In genomic region chr2:18957459-18957858, GRCm38 (mm10) we compare ENCODE assay signal across 17 mouse cellular contexts. TPM values are rescaled to one million over a fixed set of nuclear protein-coding genes. Genes with fewer than 3 reads are reported as not detected.
A peak's percentile ranks its signal among the peaks of the same experiment; 100 is the strongest.
DNase-seq lines count a peak whose midpoint lies in the region; ATAC-seq and TF ChIP-seq lines count a peak whose summit lies in the region.
"Had no signal": no experiment of that assay in that cellular context is flagged by ENCODE, and none has a peak within 500 bp of the region (broad histone marks: within the 10 kb centered on the region; RNA-seq: fewer than 3 reads in every experiment).

No protein-coding gene starts in this region.

- TF ChIP-seq CTCF in MEL (IDR thresholded peaks at IDR 0.05 in 2 of 3, conservative IDR thresholded peaks at IDR 0.05 in 1 of 3; ENCODE audit: control insufficient read depth in 1 of 3, insufficient read depth in 1 of 3, low read depth in 2 of 3, low read length in 3 of 3, poor library complexity in 1 of 3, severe bottlenecking in 1 of 3): no peak

- no peak for TF ChIP-seq RAD21 in MEL (IDR thresholded peaks at IDR 0.05; ENCODE audit: low read depth, low read length)

- H3K79me2 ChIP-seq in MEL (ENCODE audit: control insufficient read depth, insufficient read depth, low read length, poor library complexity): peaks cover 32% of the 10 kb centered on the region

- peak; percentile 15; the same call in 1 of the 2 replicates for ATAC-seq in liver, embryonic 11.5 days (replicated peaks; ENCODE audit: low FRiP score)
- ATAC-seq in liver, embryonic 16.5 days (ENCODE audit: low read depth): no peak
- ATAC-seq in hindbrain, embryonic 14.5 days (ENCODE audit: low FRiP score): no peak
- ATAC-seq: forebrain, embryonic 15.5 days; hindbrain, postnatal 0 days had no signal

- peak overlapping the region; percentile 30 for H3K4me2 ChIP-seq in liver, embryonic 11.5 days
- H3K4me2 ChIP-seq in liver, embryonic 16.5 days (ENCODE audit: low read depth, low read length): peak overlapping the region; percentile 30; the same call in 1 of the 2 replicates
- no peak overlapping the region for H3K4me2 ChIP-seq in hindbrain, embryonic 14.5 days (replicated peaks)
- H3K4me2 ChIP-seq: forebrain, embryonic 15.5 days; kidney, embryonic 15.5 days had no signal

- 72% methylated on average over 7 of the region's 7 CpGs for WGBS in liver, embryonic 11.5 days
- WGBS in liver, embryonic 16.5 days (ENCODE audit: insufficient replicate concordance): 47% methylated on average over 7 of the region's 7 CpGs
- WGBS in hindbrain, embryonic 14.5 days: 96% methylated on average over 7 of the region's 7 CpGs

- no peak overlapping the region for H3K9ac ChIP-seq in liver, embryonic 11.5 days (ENCODE audit: low read depth, low read length)
- H3K9ac ChIP-seq in MEL (ENCODE audit: control insufficient read depth, low read depth, low read length, poor library complexity, severe bottlenecking): no peak overlapping the region
- peak overlapping the region; percentile 7; the same call in 1 of the 2 replicates for H3K9ac ChIP-seq in liver, embryonic 16.5 days (ENCODE audit: low read depth, low read length)
- H3K9ac ChIP-seq in hindbrain, embryonic 14.5 days: no peak overlapping the region
- H3K9ac ChIP-seq: forebrain, embryonic 15.5 days; kidney, embryonic 15.5 days had no signal

- no peaks in the 10 kb centered on the region for H3K27me3 ChIP-seq in liver, embryonic 11.5 days (replicated peaks; ENCODE audit: control insufficient read depth, insufficient read depth, low read length)
- no peaks in the 10 kb centered on the region for H3K27me3 ChIP-seq in MEL (ENCODE audit: control insufficient read depth in 1 of 2, insufficient read depth in 2 of 2, low read length in 2 of 2)
- no peaks in the 10 kb centered on the region for H3K27me3 ChIP-seq in liver, embryonic 16.5 days (ENCODE audit: control insufficient read depth, insufficient read depth, low read depth, low read length)
- H3K27me3 ChIP-seq in hindbrain, embryonic 14.5 days (ENCODE audit: control insufficient read depth, insufficient read depth, low read length): no peaks in the 10 kb centered on the region
- H3K27me3 ChIP-seq: forebrain, embryonic 15.5 days; kidney, embryonic 15.5 days had no signal

- peaks cover 78% of the 10 kb centered on the region for H3K4me1 ChIP-seq in liver, embryonic 11.5 days (replicated peaks; ENCODE audit: control insufficient read depth, insufficient read depth, low read length)
- H3K4me1 ChIP-seq in MEL (ENCODE audit: control insufficient read depth in 1 of 2, insufficient read depth in 2 of 2, low read length in 2 of 2): peaks cover 56 to 66% of the 10 kb centered on the region in 2 experiments
- peaks cover 74% of the 10 kb centered on the region for H3K4me1 ChIP-seq in liver, embryonic 16.5 days (ENCODE audit: control insufficient read depth, low read depth, low read length)
- H3K4me1 ChIP-seq in hindbrain, embryonic 14.5 days (replicated peaks; ENCODE audit: control insufficient read depth, insufficient read depth, low read length): peaks cover 4% of the 10 kb centered on the region; the same call in 1 of the 2 replicates
- H3K4me1 ChIP-seq: forebrain, embryonic 15.5 days had no signal

- no peak for TF ChIP-seq POLR2A in MEL (IDR thresholded peaks at IDR 0.05; ENCODE audit: control insufficient read depth in 1 of 2, insufficient read depth in 1 of 2, low read depth in 1 of 2, low read length in 2 of 2, poor library complexity in 1 of 2)

- no peak for TF ChIP-seq EP300 in MEL (IDR thresholded peaks at IDR 0.05; ENCODE audit: low read depth in 1 of 2, low read length in 2 of 2)

- no peak for DNase-seq in liver, embryonic 11.5 days (ENCODE audit: low spot score)
- DNase-seq in liver (no peak), MEL (ENCODE audit: low read depth, low spot score) (peak; percentile 50)
- DNase-seq in thymus, postnatal 4 days: peak; percentile 60
- no peak for DNase-seq in hindbrain, embryonic 14.5 days (ENCODE audit: low spot score)
- no peak for DNase-seq in gastrocnemius, adult 18-20 months (ENCODE audit: low spot score)
- DNase-seq: cerebellum, adult 2 months; gastrocnemius, postnatal 14 days; layer of hippocampus, adult 9-11 months; left cerebral cortex, postnatal 4 days; spleen, adult 18-20 months had no signal

- no peaks in the 10 kb centered on the region for H3K9me3 ChIP-seq in liver, embryonic 11.5 days (ENCODE audit: control insufficient read depth, low read length)
- H3K9me3 ChIP-seq in MEL (replicated peaks; ENCODE audit: insufficient read depth, low read length): no peaks in the 10 kb centered on the region
- no peaks in the 10 kb centered on the region for H3K9me3 ChIP-seq in liver, embryonic 16.5 days (replicated peaks; ENCODE audit: control insufficient read depth, low read length)
- H3K9me3 ChIP-seq in hindbrain, embryonic 14.5 days (ENCODE audit: control insufficient read depth, low read length): no peaks in the 10 kb centered on the region
- H3K9me3 ChIP-seq: forebrain, embryonic 15.5 days; G1E; kidney, embryonic 15.5 days had no signal

- peak overlapping the region; percentile 60 for H3K27ac ChIP-seq in liver, embryonic 11.5 days (ENCODE audit: low read depth, low read length)
- peak overlapping the region; percentile 65 for H3K27ac ChIP-seq in MEL (ENCODE audit: control insufficient read depth, low read depth, low read length)
- peak overlapping the region; percentile 57 for H3K27ac ChIP-seq in liver, embryonic 16.5 days (ENCODE audit: low read length)
- H3K27ac ChIP-seq in hindbrain, embryonic 14.5 days: no peak overlapping the region
- H3K27ac ChIP-seq: forebrain, embryonic 15.5 days; hindbrain, postnatal 0 days; kidney, embryonic 15.5 days had no signal

- H3K4me3 ChIP-seq in liver, embryonic 11.5 days (ENCODE audit: low read depth, low read length): no peak overlapping the region
- H3K4me3 ChIP-seq in MEL (ENCODE audit: control insufficient read depth in 1 of 2, insufficient read depth in 1 of 2, low read depth in 2 of 2, low read length in 2 of 2): no peak overlapping the region; a peak in 1 of 4 replicates
- no peak overlapping the region for H3K4me3 ChIP-seq in liver, embryonic 16.5 days (ENCODE audit: low read depth, low read length)
- no peak overlapping the region for H3K4me3 ChIP-seq in hindbrain, embryonic 14.5 days (replicated peaks; ENCODE audit: low read length)
- H3K4me3 ChIP-seq: forebrain, embryonic 15.5 days; kidney, embryonic 15.5 days had no signal

- H3K36me3 ChIP-seq in liver, embryonic 11.5 days (ENCODE audit: control insufficient read depth, insufficient read depth, low read length): no peaks in the 10 kb centered on the region
- H3K36me3 ChIP-seq in MEL (ENCODE audit: control insufficient read depth in 1 of 2, insufficient read depth in 2 of 2, low read length in 2 of 2): peaks cover 0 to 67% of the 10 kb centered on the region in 2 experiments; a peak in 3 of 4 replicates
- no peaks in the 10 kb centered on the region for H3K36me3 ChIP-seq in liver, embryonic 16.5 days (ENCODE audit: control insufficient read depth, insufficient read depth)
- no peaks in the 10 kb centered on the region for H3K36me3 ChIP-seq in hindbrain, embryonic 14.5 days (replicated peaks; ENCODE audit: control insufficient read depth, insufficient read depth)
- H3K36me3 ChIP-seq: forebrain, embryonic 15.5 days; kidney, embryonic 15.5 days had no signal

TF ChIP-seq in MEL, 35 proteins besides CTCF, POLR2A, EP300 and RAD21:
- peak; percentile 42; the same call in 1 of the 2 replicates for TF ChIP-seq ETS1 (IDR thresholded peaks at IDR 0.05; ENCODE audit: low read depth, low read length)
- TF ChIP-seq TCF12 (IDR thresholded peaks at IDR 0.05; ENCODE audit: low read depth, low read length): peak; percentile 36; the same call in 1 of the 2 replicates
- no peak for TF ChIP-seq ZNF384 (IDR thresholded peaks at IDR 0.05; ENCODE audit: low read depth, low read length)
TF ChIP-seq in MEL: peak in this region for 2.

RNA-seq across cellular contexts. Expression of gene Pip4k2a, which starts 40.5 kb away (rescaled TPM):
- 20.1 and 20.5 TPM in 2 replicates for polyA plus RNA-seq in liver, embryonic 11.5 days (2014; fragmentation: Nextera tagmentation; extraction: Ambion mirVana)
- 7.9 and 11.7 TPM in 2 replicates for total RNA-seq in MEL (2012; rRNA removed)
- polyA plus RNA-seq in MEL (2012; ENCODE audit: insufficient read depth in 1 of 2, insufficient read length in 2 of 2, low read depth in 1 of 2, low replicate concordance in 2 of 2, missing spikeins in 1 of 2): 10 to 100 TPM in 1 of 2 experiments, not detected in 1; 48.5 TPM
- polyA plus RNA-seq in liver, embryonic 16.5 days (2015; fragmentation: Nextera tagmentation; extraction: Ambion mirVana): 13.5 and 14.6 TPM in 2 replicates
- 14.2 and 15.7 TPM in 2 replicates for polyA plus RNA-seq in hindbrain, embryonic 14.5 days (2014; fragmentation: Nextera tagmentation; extraction: Ambion mirVana)
- 1 to 10 TPM; 2.6 to 2.7 TPM for total RNA-seq in gastrocnemius, adult 18-20 months (2021)

RNA-seq across cellular contexts. Expression of gene 4930426L09Rik, which starts 40.7 kb away (rescaled TPM):
- polyA plus RNA-seq in liver, embryonic 11.5 days (2014; fragmentation: Nextera tagmentation; extraction: Ambion mirVana): 0.21 and 0.48 TPM in 2 replicates
- 0.12 and 0.13 TPM in 2 replicates for total RNA-seq in MEL (2012; rRNA removed)
- under 1 TPM in 1 of 2 experiments, not detected in 1; 0.19 TPM for polyA plus RNA-seq in MEL (2012; ENCODE audit: insufficient read depth in 1 of 2, insufficient read length in 2 of 2, low read depth in 1 of 2, low replicate concordance in 2 of 2, missing spikeins in 1 of 2)
- polyA plus RNA-seq in liver, embryonic 16.5 days (2015; fragmentation: Nextera tagmentation; extraction: Ambion mirVana): 0.12 and 0.15 TPM in 2 replicates
- 0.60 and 0.74 TPM in 2 replicates for polyA plus RNA-seq in hindbrain, embryonic 14.5 days (2014; fragmentation: Nextera tagmentation; extraction: Ambion mirVana)
- total RNA-seq in gastrocnemius, adult 18-20 months (2021): not detected
- polyA plus RNA-seq: lung, embryonic 16.5 days had no signal

Comparison
In these comparisons a context has a peak if more than half of its experiments do, and no peak if none do; other contexts are left out.
1. DNase-seq: peak in MEL (single experiment) and thymus, postnatal 4 days (single experiment); none in liver, embryonic 11.5 days (single experiment), liver (single experiment), hindbrain, embryonic 14.5 days (single experiment) and gastrocnemius, adult 18-20 months (single experiment).